Mouse (Mus musculus) G1E (cell line): ENCODE results near the gene Coil.

Source experiments
- CTCF ChIP-seq: IDR thresholded peaks from 2 replicates; pipeline ENCODE4 v1.5.1; 2012; ENCODE audit warnings: low read depth, low read length, inconsistent platforms, mixed read lengths
- GATA1 ChIP-seq: IDR thresholded peaks from 2 replicates; pipeline ENCODE4 v1.6.1; 2012; ENCODE audit warnings: borderline replicate concordance, low read length, inconsistent platforms, mixed read lengths
- TAL1 ChIP-seq: conservative IDR thresholded peaks from 2 replicates; pipeline ENCODE4 v1.6.1; 2012; ENCODE audit warnings: low read depth, low read length, inconsistent platforms, mixed read lengths

GRCm38 (mm10) chr11:88966881-88967361 is 3.1 kb upstream of the Coil start, which contains the start of gene Elobl:
- TF ChIP-seq CTCF (no peak), GATA1 (no peak), TAL1 (no peak)
